Mouse (Mus musculus): ENCODE data around the gene Gm8126. TPM values are rescaled to one million over a fixed set of nuclear protein-coding genes. Genes with fewer than 3 reads are reported as not detected.

The Gm8126 gene
- polyA plus RNA-seq, 1 experiment from 2014 or later, result not detected

Other genes starting within 250 kb of the Gm8126 start
- gene Gm10376, start 243.0 kb upstream of the Gm8126 start, polyA plus RNA-seq (2014; fragmentation: Nextera tagmentation; extraction: Ambion mirVana), result not detected in 2 replicates
- gene Gm8094, start 182.0 kb upstream of the Gm8126 start, polyA plus RNA-seq (2014; fragmentation: Nextera tagmentation; extraction: Ambion mirVana), result not detected in 2 replicates
- not detected in 2 replicates for gene Gm8104, start 158.0 kb upstream of the Gm8126 start, polyA plus RNA-seq (2014; fragmentation: Nextera tagmentation; extraction: Ambion mirVana)
- gene Gm7233, start 78.8 kb upstream of the Gm8126 start, polyA plus RNA-seq (2014; fragmentation: Nextera tagmentation; extraction: Ambion mirVana), result not detected in 2 replicates
- not detected in 2 replicates for gene Gm8122, start 23.3 kb upstream of the Gm8126 start, polyA plus RNA-seq (2014; fragmentation: Nextera tagmentation; extraction: Ambion mirVana)
- gene Gm9732, start 16.4 kb downstream of the Gm8126 start, polyA plus RNA-seq (2014; fragmentation: Nextera tagmentation; extraction: Ambion mirVana), result not detected in 2 replicates
- gene Gm8127, start 35.2 kb downstream of the Gm8126 start, polyA plus RNA-seq (2014; fragmentation: Nextera tagmentation; extraction: Ambion mirVana), result not detected in 2 replicates
- gene 1700001F09Rik, start 89.2 kb downstream of the Gm8126 start, polyA plus RNA-seq (2014; fragmentation: Nextera tagmentation; extraction: Ambion mirVana), result not detected in 2 replicates
- gene Gm8138, start 157.7 kb downstream of the Gm8126 start, polyA plus RNA-seq (2014; fragmentation: Nextera tagmentation; extraction: Ambion mirVana), result not detected in 2 replicates